Mouse (Mus musculus): ENCODE data around the gene Fbxo2.

DNA sequence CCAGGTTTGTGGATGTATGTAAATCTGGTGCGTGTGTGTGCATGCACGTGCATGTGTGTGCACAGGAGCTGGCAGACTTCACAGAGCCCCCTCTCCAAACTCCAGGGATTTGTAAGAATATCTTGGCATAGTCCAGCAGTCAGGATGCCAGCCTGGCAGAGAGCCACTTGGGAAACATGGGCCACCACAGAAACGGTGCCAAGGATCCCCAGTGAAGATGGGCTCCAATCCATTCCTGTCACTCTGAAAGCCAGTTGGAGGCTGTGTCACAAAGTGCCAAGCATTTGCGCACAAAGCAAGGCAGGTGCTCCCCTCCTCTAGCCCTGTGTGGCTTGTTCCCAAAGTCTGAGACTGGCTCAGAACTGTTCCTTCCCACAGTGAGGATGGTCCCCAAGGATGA, 39.1 kb upstream of the Fbxo2 start:
- TF ChIP-seq CTCF (IDR thresholded peaks at IDR 0.05; ENCODE audit: insufficient read depth, low read length) (no peak), POLR2A (IDR thresholded peaks at IDR 0.05; ENCODE audit: borderline replicate concordance, extremely low read depth, low read depth, low read length) (no peak)

All from lung, adult 2 months (tissue).